23 mouse cellular contexts compared by ENCODE assay signal in the genomic region with DNA sequence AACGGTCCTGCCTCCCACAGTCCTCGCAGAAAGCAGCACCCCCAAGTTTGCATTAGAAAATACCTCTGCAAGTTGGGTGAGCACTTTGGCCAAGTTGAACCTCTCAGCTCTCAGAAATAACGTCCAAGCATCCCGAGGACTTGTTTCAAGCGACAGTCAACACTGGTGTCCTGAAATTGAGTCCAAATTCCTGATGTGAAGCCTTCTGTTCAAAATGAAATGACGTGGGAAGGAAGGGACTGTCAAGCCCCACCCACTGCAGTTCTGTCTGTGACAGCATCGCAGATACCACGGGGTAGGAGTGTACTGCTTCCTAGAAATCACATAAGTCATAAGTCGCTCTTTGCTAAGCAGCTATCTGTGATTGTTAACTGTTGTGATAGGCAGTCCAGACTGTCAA.
DNase-seq lines count a peak whose midpoint lies in the region; ATAC-seq lines count a peak whose summit lies in the region.
"Had no signal": no experiment of that assay in that cellular context is flagged by ENCODE, and none has a peak within 500 bp of the region (broad histone marks: within the 10 kb centered on the region; RNA-seq: fewer than 3 reads in every experiment).

No protein-coding gene starts in this region.

- peaks cover 11% of the 10 kb centered on the region; the same call in 1 of the 2 replicates for H3K4me1 ChIP-seq in forebrain, embryonic 14.5 days (ENCODE audit: control insufficient read depth, insufficient read depth, low read length)
- H3K4me1 ChIP-seq: embryonic facial prominence, embryonic 12.5 days; heart, embryonic 10.5 days; limb, embryonic 10.5 days; neural tube, embryonic 12.5 days had no signal

- H3K4me2 ChIP-seq in forebrain, embryonic 14.5 days (ENCODE audit: low read length), result no peak overlapping the region
- H3K4me2 ChIP-seq: embryonic facial prominence, embryonic 12.5 days; midbrain, embryonic 15.5 days; neural tube, embryonic 12.5 days had no signal

- 46% methylated on average over 9 of the region's 9 CpGs for WGBS in forebrain, embryonic 14.5 days

- no peak overlapping the region for H3K9ac ChIP-seq in forebrain, embryonic 14.5 days (ENCODE audit: low read length)
- H3K9ac ChIP-seq: embryonic facial prominence, embryonic 12.5 days; hindbrain, embryonic 14.5 days; liver, postnatal 0 days; midbrain, embryonic 15.5 days; neural tube, embryonic 12.5 days had no signal

- no peaks in the 10 kb centered on the region; the same call in 1 of the 2 replicates for H3K9me3 ChIP-seq in forebrain, embryonic 14.5 days (replicated peaks; ENCODE audit: control insufficient read depth, low read length)
- H3K9me3 ChIP-seq: embryonic facial prominence, embryonic 12.5 days; heart, embryonic 10.5 days; limb, embryonic 10.5 days; midbrain, embryonic 15.5 days; neural tube, embryonic 12.5 days had no signal

- no peaks in the 10 kb centered on the region for H3K27me3 ChIP-seq in forebrain, embryonic 14.5 days (replicated peaks; ENCODE audit: control insufficient read depth, insufficient read depth, low read length)
- H3K27me3 ChIP-seq: embryonic facial prominence, embryonic 12.5 days; midbrain, embryonic 15.5 days; neural tube, embryonic 12.5 days had no signal

- H3K36me3 ChIP-seq in forebrain, embryonic 14.5 days (ENCODE audit: control insufficient read depth, insufficient read depth, low read length), result no peaks in the 10 kb centered on the region
- H3K36me3 ChIP-seq: embryonic facial prominence, embryonic 12.5 days; heart, embryonic 10.5 days; limb, embryonic 10.5 days; midbrain, embryonic 15.5 days; neural tube, embryonic 12.5 days had no signal

- no peak overlapping the region for H3K27ac ChIP-seq in forebrain, embryonic 14.5 days (ENCODE audit: low read depth, low read length)
- H3K27ac ChIP-seq: embryonic facial prominence, embryonic 12.5 days; heart, embryonic 10.5 days; hindbrain, embryonic 14.5 days; limb, embryonic 10.5 days; macrophage; midbrain, embryonic 15.5 days; neural tube, embryonic 12.5 days had no signal

- DNase-seq in frontal cortex, postnatal 25 days (ENCODE audit: low spot score in 2 of 2), result no peak
- peak; percentile 37 for DNase-seq in right cerebral cortex, adult 18-20 months
- DNase-seq in right cerebral cortex, postnatal 10 days (ENCODE audit: low spot score in 2 of 2), result no peak
- DNase-seq in forebrain, embryonic 14.5 days (ENCODE audit: low spot score), result peak; percentile 42
- DNase-seq in telencephalon, adult 2 months (ENCODE audit: low read depth, low spot score), result peak; percentile 38
- DNase-seq in ovary, postnatal 10 days (ENCODE audit: low spot score), result no peak
- no peak for DNase-seq in adrenal gland, adult 18-20 months (ENCODE audit: low spot score in 2 of 2)
- DNase-seq: adrenal gland, postnatal 25 days; cerebellum, adult 11-12 months; heart, postnatal 4 days; kidney, adult 18-20 months; liver, postnatal 0 days; thymus, postnatal 14 days had no signal

- no peak overlapping the region for H3K4me3 ChIP-seq in forebrain, embryonic 14.5 days (ENCODE audit: low read depth, low read length)
- H3K4me3 ChIP-seq: embryonic facial prominence, embryonic 12.5 days; heart, embryonic 10.5 days; limb, embryonic 10.5 days; midbrain, embryonic 15.5 days; neural tube, embryonic 12.5 days had no signal

- ATAC-seq in frontal cortex, adult (ENCODE audit: low TSS enrichment), result peak; percentile 76
- peak; percentile 35; the same call in 1 of the 2 replicates for ATAC-seq in forebrain, embryonic 14.5 days
- ATAC-seq: inflammation-experienced regulatory T-cells, adult 6 months; liver, postnatal 0 days; lung, postnatal 0 days; midbrain, embryonic 15.5 days had no signal

Comparison
In these comparisons a context has a peak if more than half of its experiments do, and no peak if none do; other contexts are left out.
1. DNase-seq: peak in right cerebral cortex, adult 18-20 months (single experiment), forebrain, embryonic 14.5 days (single experiment) and telencephalon, adult 2 months (single experiment); none in frontal cortex, postnatal 25 days (0 of 2), right cerebral cortex, postnatal 10 days (0 of 2), ovary, postnatal 10 days (single experiment) and adrenal gland, adult 18-20 months (0 of 2).